ENCODE assay signal across 8 mouse cellular contexts in genomic region chr8:108798012-108798411, GRCm38 (mm10).
A peak's percentile ranks its signal among the peaks of the same experiment; 100 is the strongest.
DNase-seq lines count a peak whose midpoint lies in the region; ATAC-seq lines count a peak whose summit lies in the region.

No protein-coding gene starts in this region.

- DNase-seq in left cerebral cortex, adult 18-20 months (ENCODE audit: low spot score in 2 of 2) = peak; percentile 16 to 23
- DNase-seq in left cerebral cortex, adult 8-10 months (ENCODE audit: low spot score in 2 of 2) = no peak
- peak; percentile 59 for DNase-seq in brain, adult 2 months (ENCODE audit: low read depth, low spot score)
- peak; percentile 78 for DNase-seq in heart, adult 8-10 months (ENCODE audit: low spot score)
- peak; percentile 91 for DNase-seq in lung, postnatal 14 days
- DNase-seq in thymus, postnatal 36 days = no peak

- no peak overlapping the region for H3K4me3 ChIP-seq in kidney, embryonic 15.5 days (replicated peaks)
- no peak overlapping the region for H3K4me3 ChIP-seq in stomach, embryonic 16.5 days (replicated peaks; ENCODE audit: low read length)

- H3K27ac ChIP-seq in kidney, embryonic 15.5 days = peak overlapping the region; percentile 75
- peak overlapping the region; percentile 91 for H3K27ac ChIP-seq in stomach, embryonic 16.5 days (ENCODE audit: low read length)

- 0 out of 2 replicates have a peak, but pooled peaks cover 9% of the 10 kb centered on the region for H3K9me3 ChIP-seq in kidney, embryonic 15.5 days (replicated peaks)
- peaks cover 2% of the 10 kb centered on the region for H3K9me3 ChIP-seq in stomach, embryonic 16.5 days (replicated peaks; ENCODE audit: control insufficient read depth, low read length)

- ATAC-seq in kidney, embryonic 15.5 days (replicated peaks; ENCODE audit: low FRiP score) = peak; percentile 87
- ATAC-seq in stomach, embryonic 16.5 days (ENCODE audit: insufficient read depth, low FRiP score) = peak; percentile 85

- H3K9ac ChIP-seq in kidney, embryonic 15.5 days = no peak overlapping the region
- no peak overlapping the region for H3K9ac ChIP-seq in stomach, embryonic 16.5 days (ENCODE audit: low read length)

- WGBS in kidney, embryonic 15.5 days = 28% methylated on average over 12 of the region's 12 CpGs
- 25% methylated on average over 12 of the region's 12 CpGs for WGBS in stomach, embryonic 16.5 days

- H3K4me1 ChIP-seq in kidney, embryonic 15.5 days = peaks cover 26% of the 10 kb centered on the region
- peaks cover 38% of the 10 kb centered on the region for H3K4me1 ChIP-seq in stomach, embryonic 16.5 days (ENCODE audit: control insufficient read depth, insufficient read depth, low read length)

- no peaks in the 10 kb centered on the region for H3K27me3 ChIP-seq in kidney, embryonic 15.5 days
- no peaks in the 10 kb centered on the region for H3K27me3 ChIP-seq in stomach, embryonic 16.5 days (ENCODE audit: control insufficient read depth, insufficient read depth, low read length)

- 0 out of 2 replicates have a peak overlapping the region, but pooled peaks have one; percentile 9 for H3K4me2 ChIP-seq in kidney, embryonic 15.5 days
- H3K4me2 ChIP-seq in stomach, embryonic 16.5 days (ENCODE audit: low read depth, low read length) = 0 out of 2 replicates have a peak overlapping the region, but pooled peaks have one; percentile 7

- H3K36me3 ChIP-seq in kidney, embryonic 15.5 days = peaks cover 56% of the 10 kb centered on the region
- peaks cover 30% of the 10 kb centered on the region for H3K36me3 ChIP-seq in stomach, embryonic 16.5 days (ENCODE audit: control insufficient read depth, insufficient read depth, low read length)

Comparison
In these comparisons a context has a peak if more than half of its experiments do, and no peak if none do; other contexts are left out.
1. DNase-seq: peak in left cerebral cortex, adult 18-20 months (2 of 2), brain, adult 2 months (single experiment), heart, adult 8-10 months (single experiment) and lung, postnatal 14 days (single experiment); none in left cerebral cortex, adult 8-10 months (0 of 2) and thymus, postnatal 36 days (0 of 2).